Mouse (Mus musculus) neutrophil, adult 83 days (primary cell): ENCODE data around the gene Rnf26. TPM values are rescaled to one million over a fixed set of nuclear protein-coding genes. Genes with fewer than 3 reads are reported as not detected.

ENCODE experiments used
- total RNA-seq, 2 experiments: library from RNA; stranded (reverse); gene quantifications; one replicate each; pipeline ENCODE4 v1.2.4; 2023

Gene Rnf26
- 10 to 100 TPM; 38.7 to 39.3 TPM for total RNA-seq

DNA sequence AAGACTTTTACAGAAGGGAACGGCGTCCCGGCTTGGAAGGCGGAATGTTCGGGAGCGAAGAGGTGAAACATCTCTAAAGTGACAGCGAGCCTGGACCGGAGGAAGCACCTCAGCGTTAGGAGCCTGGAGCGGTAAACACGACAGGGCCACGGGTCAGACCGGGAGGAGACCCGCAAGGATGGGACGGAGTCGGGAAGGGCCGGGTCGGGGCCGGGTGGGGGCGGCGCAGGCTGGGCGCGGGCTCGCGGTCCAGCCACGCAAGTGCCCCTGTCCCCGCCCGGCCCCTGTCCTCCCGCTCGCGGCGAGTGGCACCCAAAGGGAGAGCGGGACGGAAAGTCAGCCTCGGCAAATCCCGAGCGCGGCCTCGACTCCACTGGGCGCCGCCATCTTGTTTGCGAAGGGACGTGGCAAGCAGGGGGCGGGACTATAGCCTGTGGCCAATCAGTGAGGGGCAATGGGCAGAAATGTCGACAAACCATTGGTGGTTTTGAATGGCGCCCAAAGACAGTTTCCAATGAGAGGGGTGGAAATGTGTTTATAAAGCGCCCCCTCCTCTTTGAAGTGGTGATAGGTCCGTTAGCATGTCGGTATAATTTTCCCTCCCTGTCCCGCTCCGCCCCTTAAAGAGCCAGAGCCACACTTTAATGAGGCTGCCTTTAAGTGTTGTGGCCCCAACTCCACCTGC is at the start of gene Rnf26, which contains the start of gene Gm49380:
Rnf26 (minus strand) TSS at position 413 of the 685 bp plus-strand sequence.
Gm49380 (minus strand) TSS at position 396 of the 685 bp plus-strand sequence.

DNA sequence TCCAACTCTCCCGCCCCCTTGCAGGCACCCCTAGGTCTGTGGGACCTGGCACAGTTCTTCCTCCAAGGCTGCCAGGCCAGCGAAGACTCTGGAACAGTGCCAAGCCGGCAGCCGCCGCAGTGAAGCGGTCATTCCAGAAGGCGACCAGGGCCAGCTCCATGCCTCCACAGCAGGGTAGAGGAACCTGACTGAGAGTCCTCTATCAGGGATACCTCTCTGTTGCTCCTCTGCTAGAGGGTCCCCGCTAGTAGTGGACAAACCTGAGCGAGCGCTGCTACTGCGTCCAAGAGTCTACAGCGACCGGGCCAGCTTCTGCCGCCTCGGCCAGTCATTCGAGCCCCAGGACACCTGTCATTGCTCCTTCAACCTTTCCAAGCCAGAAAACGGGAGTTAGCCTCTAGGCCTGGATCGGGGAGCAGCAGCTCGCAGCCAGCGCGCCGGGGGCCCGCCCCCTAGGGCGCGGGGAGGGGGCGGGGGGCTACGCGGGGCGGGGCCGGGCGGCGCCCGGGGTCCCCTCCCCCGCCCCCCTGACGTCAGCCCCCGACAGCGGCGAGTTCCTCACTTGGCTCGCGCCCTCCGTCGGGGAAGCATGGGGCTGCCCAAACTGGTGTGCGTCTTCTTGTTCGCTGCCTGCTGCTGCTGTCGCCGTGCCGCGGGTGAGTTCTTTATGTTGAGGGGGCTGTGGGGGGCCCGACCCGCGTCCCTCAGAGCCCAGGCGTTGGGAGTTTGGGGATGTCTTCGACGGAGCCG is 21.0 kb upstream of the Rnf26 start, which contains the start of gene Mcam:
Mcam (plus strand) TSS at position 369 of the 750 bp plus-strand sequence.

DNA sequence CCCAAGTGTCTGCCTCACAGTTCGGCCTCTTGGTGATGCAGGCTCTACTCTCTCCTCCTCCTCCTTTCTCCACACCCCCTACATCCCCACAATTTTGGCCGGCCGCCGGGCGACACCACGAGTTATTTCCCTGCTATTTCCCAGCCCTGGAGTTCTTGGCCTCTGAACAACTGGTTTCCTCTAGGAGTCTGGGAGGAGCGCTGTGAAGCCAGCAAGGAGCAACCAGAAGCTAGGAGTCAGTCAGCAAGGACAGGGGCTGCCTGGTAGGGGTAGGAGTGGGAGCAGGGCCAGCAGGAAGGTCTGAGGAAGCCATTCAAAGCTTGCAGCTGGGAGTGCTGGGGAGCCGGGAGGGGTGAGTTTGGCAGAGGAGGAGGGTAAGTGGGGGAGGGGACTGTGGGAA is 6.2 kb downstream of the Rnf26 start, which contains the start of gene C1qtnf5:
C1qtnf5 (plus strand) TSS at position 136 of the 400 bp plus-strand sequence.

DNA sequence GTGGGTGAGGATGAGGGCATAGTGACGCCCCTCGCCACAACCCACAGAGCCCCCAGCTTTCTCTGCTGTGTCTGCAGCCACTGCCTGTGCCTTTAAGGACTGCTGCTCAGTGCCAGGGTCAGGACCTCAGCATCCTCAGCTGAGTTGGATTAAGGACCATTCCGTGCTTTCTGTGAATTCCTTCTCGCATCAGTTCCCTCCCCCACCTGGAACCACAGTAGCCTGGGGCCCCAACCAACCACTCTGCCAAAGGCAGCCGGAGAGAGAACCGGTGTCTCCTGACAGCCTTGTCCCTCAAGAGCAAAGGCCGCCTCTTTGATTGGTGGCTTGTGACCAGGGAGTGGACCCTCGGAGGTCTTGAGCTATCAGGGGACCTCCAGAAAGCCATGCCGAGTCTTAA is 11.8 kb downstream of the Rnf26 start, which contains the start of gene Mfrp:
Mfrp (plus strand) TSS at position 240 of the 400 bp plus-strand sequence.

DNA sequence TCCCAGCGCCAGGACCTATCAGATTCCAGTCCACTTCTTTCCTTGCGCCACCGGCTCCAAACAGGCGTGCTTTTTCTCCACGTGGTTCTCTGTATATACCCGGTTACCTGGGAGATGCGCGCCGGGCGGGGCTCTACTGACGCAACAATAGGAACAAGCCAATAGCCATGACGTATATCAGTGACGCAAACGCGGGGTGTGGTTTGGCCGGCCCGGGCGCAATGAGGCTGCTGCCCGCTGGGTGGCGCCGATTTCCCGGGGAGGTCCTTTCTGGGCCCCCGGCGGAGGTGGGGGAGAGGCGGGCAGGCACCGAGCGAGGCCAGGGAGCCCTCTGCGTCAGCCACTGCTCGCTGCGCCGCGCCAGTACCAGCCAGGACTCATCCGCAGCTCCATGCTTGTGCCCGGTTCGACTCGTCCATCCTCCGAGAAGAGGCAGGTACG is 46.5 kb downstream of the Rnf26 start, which contains the start of gene Usp2:
Usp2 (plus strand) TSS at position 237 of the 441 bp plus-strand sequence.

Other genes starting within 250 kb of the Rnf26 start
- 1 to 10 TPM; 2.3 to 3.4 TPM for gene Thy1, start 70.1 kb downstream of the Rnf26 start, total RNA-seq
- gene Usp2, start 46.5 kb downstream of the Rnf26 start, total RNA-seq: 1 to 10 TPM; 5.0 to 6.8 TPM
- gene Mfrp, start 11.8 kb downstream of the Rnf26 start, total RNA-seq: under 1 TPM; 0.20 to 0.40 TPM
- not detected for gene C1qtnf5, start 6.3 kb downstream of the Rnf26 start, total RNA-seq
- gene Gm49380, start within 50 bp of the Rnf26 start, total RNA-seq: not detected
- 1 to 10 TPM; 3.6 to 3.7 TPM for gene Mcam, start 21.0 kb upstream of the Rnf26 start, total RNA-seq
- 100 to 1,000 TPM; 197 to 219 TPM for gene Cbl, start 120.5 kb upstream of the Rnf26 start, total RNA-seq
- not detected for gene Ccdc153, start 127.2 kb upstream of the Rnf26 start, total RNA-seq
- 1 to 10 TPM; 1.9 to 2.4 TPM for gene Pdzd3, start 138.0 kb upstream of the Rnf26 start, total RNA-seq
- gene Nlrx1, start 155.1 kb upstream of the Rnf26 start, total RNA-seq: 10 to 100 TPM; 62.6 to 64.4 TPM
- 10 to 100 TPM; 11.0 to 18.8 TPM for gene Abcg4, start 175.1 kb upstream of the Rnf26 start, total RNA-seq
- gene Hinfp, start 192.2 kb upstream of the Rnf26 start, total RNA-seq: 10 to 100 TPM; 23.4 to 31.4 TPM
- 10 to 100 TPM; 17.8 to 22.2 TPM for gene C2cd2l, start 206.8 kb upstream of the Rnf26 start, total RNA-seq
- gene Dpagt1, start 212.5 kb upstream of the Rnf26 start, total RNA-seq: 10 to 100 TPM; 17.1 to 17.2 TPM
- 100 to 1,000 TPM; 314 to 338 TPM for gene H2afx, start 221.2 kb upstream of the Rnf26 start, total RNA-seq
- gene Hmbs, start 230.7 kb upstream of the Rnf26 start, total RNA-seq: 100 to 1,000 TPM in 1 of 2 experiments, 10 to 100 TPM in 1; 82.1 to 130 TPM
- gene Vps11, start 248.2 kb upstream of the Rnf26 start, total RNA-seq: 10 to 100 TPM; 31.9 to 32.4 TPM